Mouse (Mus musculus) kidney, postnatal 4 days (tissue): Measurements from ENCODE around the gene Tmem236.
"Not testable (repeated sequence)": the region's sequence is repeated elsewhere in the genome, so short reads cannot be mapped to it uniquely, and the experiment has no call there.

Source experiments
- DNase-seq, 2 experiments: peaks; one replicate each; pipeline ENCODE4 v3.0.0; 2021; ENCODE audit warnings: mixed read lengths in 2 of 2

Gene Tmem236

GRCm38 (mm10) chr2:14192046-14192445, 17.7 kb downstream of the Tmem236 start:
- DNase-seq, result no peak

GRCm38 (mm10) chr2:14198325-14198903, 24.1 kb downstream of the Tmem236 start:
- DNase-seq, result not testable (repeated sequence)

GRCm38 (mm10) chr2:14199621-14200020, 25.3 kb downstream of the Tmem236 start:
- no peak for DNase-seq

GRCm38 (mm10) chr2:14200879-14201445, 26.6 kb downstream of the Tmem236 start:
- DNase-seq, result not testable (repeated sequence)

GRCm38 (mm10) chr2:14204308-14204707, 30.0 kb downstream of the Tmem236 start:
- no peak for DNase-seq

GRCm38 (mm10) chr2:14206798-14207197, 32.5 kb downstream of the Tmem236 start:
- no peak for DNase-seq

GRCm38 (mm10) chr2:14210731-14211130, 36.4 kb downstream of the Tmem236 start:
- no peak for DNase-seq

- DNase-seq, result peak; percentile 8 to 10
Measured at GRCm38 (mm10) chr2:14211606-14212005, 37.3 kb downstream of the Tmem236 start.

GRCm38 (mm10) chr2:14214764-14215163, 40.4 kb downstream of the Tmem236 start:
- DNase-seq, result no peak

GRCm38 (mm10) chr2:14216653-14217052, 42.3 kb downstream of the Tmem236 start:
- no peak for DNase-seq

GRCm38 (mm10) chr2:14218126-14218525, 43.8 kb downstream of the Tmem236 start:
- no peak for DNase-seq

- DNase-seq, result no peak
Measured at GRCm38 (mm10) chr2:14224387-14224786, 50.1 kb downstream of the Tmem236 start.

GRCm38 (mm10) chr2:14228495-14228894, 54.2 kb downstream of the Tmem236 start:
- DNase-seq, result no peak

GRCm38 (mm10) chr2:14229149-14229548, 54.8 kb downstream of the Tmem236 start, which contains the start of gene Mrc1:
Mrc1 (plus strand) TSS chr2:14229392.
- DNase-seq, result no peak

GRCm38 (mm10) chr2:14229979-14230378, 55.7 kb downstream of the Tmem236 start:
- no peak for DNase-seq

GRCm38 (mm10) chr2:14232897-14233296, 58.6 kb downstream of the Tmem236 start:
- no peak for DNase-seq

GRCm38 (mm10) chr2:14233983-14234382, 59.7 kb downstream of the Tmem236 start:
- no peak for DNase-seq

GRCm38 (mm10) chr2:14235319-14235718, 61.0 kb downstream of the Tmem236 start:
- no peak for DNase-seq

- DNase-seq, result no peak
Measured at GRCm38 (mm10) chr2:14236920-14237319, 62.6 kb downstream of the Tmem236 start.

GRCm38 (mm10) chr2:14237723-14238122, 63.4 kb downstream of the Tmem236 start:
- no peak for DNase-seq

- DNase-seq, result no peak
Measured at GRCm38 (mm10) chr2:14239151-14239550, 64.8 kb downstream of the Tmem236 start.

- no peak for DNase-seq
Measured at GRCm38 (mm10) chr2:14244157-14244556, 69.8 kb downstream of the Tmem236 start.

- no peak for DNase-seq
Measured at GRCm38 (mm10) chr2:14244668-14245067, 70.3 kb downstream of the Tmem236 start.

- DNase-seq, result no peak
Measured at GRCm38 (mm10) chr2:14249839-14250564, 75.7 kb downstream of the Tmem236 start.
